Mouse (Mus musculus) testis, postnatal 14 days (tissue): Measurements from ENCODE around the gene Pdcd7.

Experiments
- DNase-seq: peaks from one replicate; pipeline ENCODE4 v3.0.0; 2021; ENCODE audit warnings: low spot score

The Pdcd7 gene

DNA sequence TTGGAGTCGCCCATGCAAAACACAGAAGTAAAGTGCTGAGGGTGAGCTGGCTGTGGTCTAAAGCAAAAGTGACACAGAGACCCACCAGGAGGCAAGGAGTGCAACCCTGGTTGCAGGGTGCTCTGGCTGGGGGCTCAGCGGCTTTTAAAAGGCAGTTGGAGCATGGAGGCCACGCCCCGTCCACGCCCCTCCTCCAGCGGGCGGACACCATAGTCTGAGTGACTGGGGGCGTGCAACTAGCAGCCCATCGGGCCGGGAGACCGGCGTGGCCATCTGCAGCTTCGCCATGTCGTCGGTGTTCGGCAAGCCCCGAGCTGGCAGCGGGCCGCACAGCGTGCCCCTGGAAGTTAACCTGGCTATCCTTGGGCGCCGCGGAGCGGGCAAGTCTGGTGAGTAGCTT is 52.4 kb downstream of the Pdcd7 start, which contains the start of gene Rasl12:
Gene Rasl12, plus strand, starts transcription at position 228 of the 400 bp plus-strand sequence.
- peak; percentile 78 for DNase-seq

DNA sequence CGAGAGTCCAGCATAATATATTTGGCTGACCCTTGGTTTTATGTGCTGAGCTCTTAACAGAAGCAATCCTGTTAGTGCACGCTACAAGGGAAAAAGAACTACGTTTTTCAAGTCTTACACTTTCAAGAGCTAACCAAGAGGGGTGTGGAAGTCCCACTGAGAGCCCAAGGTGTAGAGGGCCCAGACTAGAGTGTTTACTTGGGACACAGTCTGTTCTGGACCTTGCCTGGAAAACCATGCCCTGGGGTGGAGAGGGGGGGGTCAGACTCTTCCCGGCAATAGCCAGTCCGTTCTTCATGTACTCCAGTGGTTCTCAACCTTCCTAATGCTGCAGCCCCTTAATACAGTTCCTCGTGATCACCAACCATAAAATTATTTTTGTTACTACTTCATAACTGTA is 54.0 kb downstream of the Pdcd7 start:
- no peak for DNase-seq

DNA sequence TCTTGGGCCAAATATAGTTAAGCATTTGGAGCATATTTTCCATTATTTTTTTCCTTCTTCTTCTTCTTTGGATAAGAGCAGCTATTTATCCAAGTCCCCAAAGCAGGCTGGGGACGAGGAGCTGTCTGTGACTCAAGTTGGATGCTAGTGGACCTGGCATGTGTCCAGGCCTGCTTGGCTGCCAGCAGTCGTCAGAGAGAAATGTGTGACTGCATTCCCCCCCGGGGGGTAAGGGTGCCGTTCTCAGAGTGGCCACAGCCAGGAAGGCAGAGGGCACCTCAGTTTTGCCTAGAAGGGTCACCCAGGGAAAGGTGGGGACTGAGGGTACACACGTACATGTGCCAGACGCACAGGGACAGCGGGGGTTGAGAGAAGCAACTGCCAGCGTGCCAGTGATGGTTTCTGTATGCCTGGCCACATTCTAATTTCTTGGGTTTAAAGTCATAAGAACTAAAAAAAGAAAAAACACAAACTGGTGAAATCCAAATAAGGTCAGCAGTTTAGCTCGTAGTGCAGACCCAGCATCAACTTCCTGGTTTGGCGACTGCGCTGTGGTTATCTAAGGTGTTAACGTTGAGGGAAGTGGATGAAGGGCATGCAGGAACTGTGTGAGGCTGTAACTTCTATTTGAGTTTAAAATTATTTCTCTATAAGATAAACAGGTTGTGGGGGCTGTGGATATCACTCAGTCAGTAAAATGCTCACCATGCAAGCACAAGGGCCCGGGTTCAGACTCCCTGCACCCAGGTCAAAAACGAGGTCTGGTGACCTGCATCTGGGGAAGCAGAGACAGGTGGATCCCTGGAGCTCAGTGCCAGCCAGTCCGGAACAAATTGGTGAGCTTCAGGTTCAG is 58.7 kb downstream of the Pdcd7 start:
- DNase-seq, result peak; percentile 61

DNA sequence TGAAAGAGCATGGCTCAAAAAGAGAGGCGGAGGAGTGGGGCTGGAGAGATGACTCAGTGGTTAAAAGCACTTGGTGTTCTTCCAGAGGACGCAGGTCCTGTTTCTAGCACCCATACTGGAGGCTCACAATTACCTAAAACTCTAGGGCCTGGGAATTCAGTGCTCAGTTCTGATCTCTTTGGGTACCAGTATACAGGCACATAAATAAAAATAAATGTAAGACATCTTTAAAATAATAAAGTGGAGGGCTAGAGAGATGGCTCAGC is 59.2 kb downstream of the Pdcd7 start:
- no peak for DNase-seq

DNA sequence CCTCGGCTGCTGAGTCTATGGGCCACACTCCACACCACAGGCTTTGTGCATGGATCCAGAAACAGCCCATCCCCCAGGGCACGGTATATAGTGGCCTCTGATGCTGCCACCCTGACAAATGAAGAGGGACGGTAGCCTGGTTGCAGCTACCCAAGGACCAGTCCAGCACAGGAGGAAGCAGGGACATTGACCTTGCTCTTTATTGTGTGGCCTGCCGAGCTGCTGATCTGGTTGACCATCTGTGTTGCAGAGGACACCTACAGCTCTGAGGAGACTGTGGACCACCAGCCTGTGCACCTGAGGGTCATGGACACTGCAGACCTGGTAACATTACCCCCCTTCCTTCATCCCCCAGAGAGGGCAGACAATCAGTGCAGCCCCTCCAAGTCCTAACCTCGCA is 61.4 kb downstream of the Pdcd7 start:
- no peak for DNase-seq

DNA sequence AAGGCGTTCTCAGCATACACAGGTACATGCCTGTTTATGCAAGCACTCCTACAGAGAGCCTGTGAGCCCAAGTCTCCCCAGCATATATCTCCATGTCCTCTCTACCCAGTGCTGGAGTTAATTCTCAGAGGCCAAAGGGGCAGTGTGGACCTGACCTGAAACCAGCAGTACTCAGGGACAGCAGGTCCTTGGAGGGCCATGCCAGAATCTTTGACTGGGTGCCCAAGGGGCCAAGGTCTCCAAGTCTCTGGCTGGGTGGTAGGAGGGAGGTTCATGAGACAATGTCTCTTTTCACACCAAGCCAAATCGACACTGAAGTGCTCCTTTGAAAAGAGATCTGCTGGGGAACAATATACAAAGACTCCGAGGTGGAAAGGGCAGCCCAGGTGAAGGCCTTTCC is 62.0 kb downstream of the Pdcd7 start:
- DNase-seq, result peak; percentile 82

DNA sequence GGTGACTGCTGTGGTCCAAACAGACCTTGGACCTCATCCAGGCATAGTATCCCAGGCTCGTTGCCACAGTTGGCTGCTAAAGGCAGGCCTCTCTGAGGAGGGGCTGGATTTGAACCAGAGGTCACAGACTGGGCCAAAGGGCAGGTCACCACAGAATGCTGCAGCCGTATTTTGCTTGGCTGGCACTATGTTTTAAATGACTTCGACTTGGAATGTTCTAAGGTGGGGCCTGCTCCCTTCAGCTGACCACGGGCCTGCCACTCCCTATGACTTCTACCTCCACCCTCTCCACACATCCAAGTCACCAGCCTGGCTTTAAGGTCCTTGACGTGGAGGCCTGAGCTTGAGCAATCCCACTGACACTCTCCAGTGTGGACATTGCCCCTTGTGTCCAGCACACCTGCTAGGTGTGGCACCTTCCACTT is 63.0 kb downstream of the Pdcd7 start:
- no peak for DNase-seq
